Mouse (Mus musculus) intestine, postnatal 0 days (tissue): ENCODE results near the gene Fam92b. TPM values are rescaled to one million over a fixed set of nuclear protein-coding genes. Genes with fewer than 3 reads are reported as not detected.

Experiments used
- ATAC-seq: fragments of 200-750 bp; cut with Nextera tagmentation; 2 replicates; pipeline ENCODE4 v1.8.0; 2017; ENCODE audit warnings: mild to moderate bottlenecking, moderate TSS enrichment, moderate library complexity
- H3K27ac ChIP-seq: fragments of 300-500 bp; sonication (generic); 2 replicates; pipeline ENCODE4 v1.5.1; 2014; ENCODE audit warnings: mild to moderate bottlenecking, low read depth, low read length, moderate library complexity
- H3K27me3 ChIP-seq: fragments of 300-500 bp; sonication (generic); replicated peaks from 2 replicates; pipeline ENCODE4 v1.6.1; 2014; ENCODE audit warnings: low read length, mixed read lengths; ENCODE audit not compliant: control insufficient read depth, insufficient read depth
- H3K36me3 ChIP-seq: fragments of 300-500 bp; sonication (generic); 2 replicates; pipeline ENCODE4 v1.6.1; 2014; ENCODE audit warnings: mild to moderate bottlenecking, moderate library complexity; ENCODE audit not compliant: control insufficient read depth, insufficient read depth
- H3K4me1 ChIP-seq: fragments of 300-500 bp; sonication (generic); replicated peaks from 2 replicates; pipeline ENCODE4 v1.6.1; 2014; ENCODE audit warnings: antibody characterized with exemption, low read length, mixed read lengths; ENCODE audit not compliant: control insufficient read depth, insufficient read depth
- H3K4me2 ChIP-seq: fragments of 300-500 bp; sonication (generic); replicated peaks from 2 replicates; pipeline ENCODE4 v1.6.1; 2014; ENCODE audit warnings: low read depth, mild to moderate bottlenecking, moderate library complexity
- H3K4me3 ChIP-seq: fragments of 300-500 bp; sonication (generic); 2 replicates; pipeline ENCODE4 v1.5.1; 2014; ENCODE audit warnings: low read depth, low read length
- H3K9ac ChIP-seq: fragments of 300-500 bp; sonication (generic); 2 replicates; pipeline ENCODE4 v1.6.1; 2014; ENCODE audit warnings: mild to moderate bottlenecking, low read depth, low read length
- H3K9me3 ChIP-seq: fragments of 300-500 bp; sonication (generic); 2 replicates; pipeline ENCODE4 v1.6.1; 2016; ENCODE audit warnings: mixed run types; ENCODE audit not compliant: control insufficient read depth
- CTCF ChIP-seq: sonication (generic); IDR thresholded peaks from 2 replicates; pipeline ENCODE4 v1.5.1; 2016; ENCODE audit warnings: low read depth, mild to moderate bottlenecking, control low read depth, antibody characterized with exemption, moderate library complexity
- WGBS: fragments of 180-500 bp; shearing (Covaris S2); extraction: QIAGEN DNeasy Blood & Tissue Kit; methylation state at CpG from one replicate; pipeline ENCODE4 v1.1.7; 2014; 5-methylcytosine and 5-hydroxymethylcytosine counted together
- polyA plus RNA-seq: library from polyadenylated mRNA; unstranded; fragments of >200 nt; fragmentation: Nextera tagmentation; extraction: Ambion mirVana; gene quantifications from 2 replicates; pipeline ENCODE4 v1.2.1, GENCODE M21; 2015

The Fam92b gene
- 0.29 TPM in 1 of 2 replicates, not detected in the other for polyA plus RNA-seq

DNA sequence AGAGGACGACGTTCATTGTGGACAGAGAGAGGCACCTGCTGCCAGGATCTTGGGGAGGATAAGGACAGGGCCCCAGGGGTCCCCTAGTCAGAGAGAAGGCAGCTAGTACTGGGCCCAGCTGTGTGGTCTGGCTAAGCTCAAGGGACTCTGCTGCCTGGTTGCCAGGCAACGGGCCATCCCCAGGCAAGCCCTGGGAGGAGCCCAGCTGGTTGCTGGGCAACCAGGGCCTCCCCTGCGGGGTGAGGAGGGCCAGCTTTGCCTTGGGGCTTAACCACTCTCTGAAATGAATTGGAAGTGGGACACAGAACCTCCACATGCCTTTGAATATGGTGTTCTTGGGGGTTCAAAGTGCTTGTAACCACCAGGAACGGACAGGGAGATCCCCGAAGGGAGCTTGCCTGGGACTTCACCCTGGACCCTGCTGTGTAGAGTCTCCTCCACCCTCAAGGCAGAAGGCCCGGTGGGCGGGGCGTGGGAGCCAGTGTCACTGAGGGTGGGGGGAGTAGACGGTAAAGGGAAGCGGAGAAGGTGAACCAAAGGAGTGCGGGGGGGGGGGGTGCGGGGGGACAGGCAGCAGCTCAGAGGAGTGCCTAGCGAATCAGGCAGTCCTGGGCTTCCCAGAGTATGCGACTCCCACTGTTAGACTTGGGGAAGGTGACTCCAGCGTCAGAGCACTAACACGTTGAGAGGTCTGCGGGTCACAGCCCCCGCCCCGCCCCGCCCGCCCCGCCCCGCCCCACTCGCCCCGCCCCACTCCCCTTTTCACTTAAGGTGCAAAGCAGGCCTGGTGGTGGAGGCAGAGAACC is at the start of gene Fam92b:
Gene Fam92b, minus strand, starts transcription at position 149 of the 806 bp plus-strand sequence.
- ATAC-seq, result peak; percentile 39; the same call in 1 of the 2 replicates
- no peaks in the 10 kb centered on the region; the same call in 1 of the 2 replicates for H3K4me1 ChIP-seq
- no peaks in the 10 kb centered on the region for H3K36me3 ChIP-seq
- TF ChIP-seq CTCF, result no peak
- no peak within 1 kb of the TSS for H3K9ac ChIP-seq
- no peak within 1 kb of the TSS for H3K27ac ChIP-seq
- peak within 1 kb of the TSS; percentile 40 for H3K4me2 ChIP-seq
- peaks cover 21% of the 10 kb centered on the region; the same call in 1 of the 2 replicates for H3K27me3 ChIP-seq
- H3K9me3 ChIP-seq, result no peaks in the 10 kb centered on the region
- no peak within 1 kb of the TSS for H3K4me3 ChIP-seq
- 2% methylated on average over 19 of the region's 26 CpGs for WGBS

DNA sequence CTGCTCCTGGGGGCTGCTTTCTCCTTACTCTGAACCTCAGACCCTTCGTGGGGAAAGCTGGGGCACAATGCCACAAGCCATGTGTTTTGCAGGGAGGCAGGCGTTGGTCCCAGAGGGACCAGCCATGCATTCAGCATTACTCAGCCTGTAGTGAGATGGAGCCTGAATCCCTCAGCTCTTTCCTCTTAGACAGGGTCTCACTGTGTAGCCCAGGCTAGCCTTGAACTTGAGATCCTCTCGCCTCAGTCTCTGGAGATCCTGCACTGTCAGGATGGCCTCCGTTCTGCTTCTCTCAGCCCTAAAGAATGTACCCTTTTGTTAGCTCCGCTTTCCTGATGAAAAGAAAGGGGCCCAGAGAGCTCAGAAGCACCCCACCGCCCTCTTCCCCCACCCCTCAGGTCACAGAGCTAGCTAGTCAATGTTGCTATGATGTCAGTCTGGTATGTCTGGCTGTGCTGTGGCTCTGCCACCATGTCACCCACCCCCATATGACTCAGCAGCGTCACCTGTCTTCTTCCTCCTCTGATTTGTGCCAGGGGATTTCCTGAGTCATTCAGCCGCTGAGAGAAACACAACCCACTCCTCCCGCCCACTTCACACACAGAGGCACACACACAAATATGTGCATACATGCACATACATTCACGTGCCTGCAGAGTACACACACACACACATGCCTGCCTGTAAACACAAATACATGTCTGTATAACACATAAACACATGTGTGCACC is 48.3 kb upstream of the Fam92b start:
- Histone ChIP-seq H3K9ac (no peak overlapping the region), H3K4me2 (no peak overlapping the region), H3K4me1 (no peaks in the 10 kb centered on the region), H3K4me3 (no peak overlapping the region), H3K9me3 (no peaks in the 10 kb centered on the region), H3K27ac (no peak overlapping the region), H3K27me3 (peaks cover 26% of the 10 kb centered on the region), H3K36me3 (no peaks in the 10 kb centered on the region)
- no peak for ATAC-seq
- WGBS, result 56% methylated on average over 10 of the region's 10 CpGs
- TF ChIP-seq CTCF, result 0 out of 2 replicates have a peak, but pooled peaks have one; percentile 4

DNA sequence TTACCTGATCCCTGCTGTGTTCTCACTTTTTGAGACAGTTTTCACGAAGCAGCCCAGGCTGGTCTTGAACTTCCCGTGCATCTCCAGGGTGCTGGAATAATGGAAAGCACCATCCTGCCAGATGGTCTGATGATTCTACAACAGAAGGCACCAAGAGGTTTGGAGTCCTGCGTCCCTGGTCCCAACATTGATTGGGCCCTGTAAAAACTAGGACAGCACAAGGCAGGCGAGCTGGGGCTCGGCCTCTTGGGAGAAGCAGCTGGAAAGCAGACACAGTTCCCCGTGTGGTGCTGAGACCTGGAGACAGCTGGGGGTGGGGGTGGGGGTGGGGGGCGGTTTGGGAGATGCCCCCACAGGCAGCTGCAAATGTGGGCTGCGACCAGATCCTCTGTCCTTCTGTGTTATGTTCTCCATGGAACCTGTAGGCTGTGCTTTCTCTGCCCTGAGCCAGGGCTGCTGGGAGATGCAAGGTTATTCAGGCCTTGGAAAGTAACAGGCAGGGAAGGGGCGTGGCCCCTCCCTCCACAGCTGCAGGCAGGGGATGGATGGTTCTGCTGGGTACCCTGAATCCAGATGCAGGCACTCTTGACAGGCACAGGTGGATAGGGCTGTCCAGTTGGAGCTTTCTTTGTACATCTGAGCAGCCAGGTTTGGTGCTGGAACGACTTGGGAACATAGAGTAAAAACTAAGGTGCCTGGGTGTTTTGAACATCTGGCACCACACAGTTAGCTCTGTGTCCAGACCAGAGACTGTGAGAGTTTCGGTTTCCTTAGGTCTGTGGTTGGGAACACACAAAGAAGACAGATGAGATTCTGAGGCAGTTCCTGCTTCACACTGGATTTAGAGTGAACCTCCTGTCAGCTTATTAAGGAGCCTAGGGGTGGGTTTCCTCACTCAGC is 47.5 kb upstream of the Fam92b start:
- TF ChIP-seq CTCF, result no peak
- Histone ChIP-seq H3K27ac (no peak overlapping the region), H3K9me3 (no peaks in the 10 kb centered on the region), H3K4me1 (no peaks in the 10 kb centered on the region), H3K4me3 (no peak overlapping the region), H3K36me3 (no peaks in the 10 kb centered on the region), H3K4me2 (no peak overlapping the region), H3K27me3 (peaks cover 19% of the 10 kb centered on the region), H3K9ac (no peak overlapping the region)
- no peak for ATAC-seq
- WGBS, result 53% methylated on average over 11 of the region's 11 CpGs

DNA sequence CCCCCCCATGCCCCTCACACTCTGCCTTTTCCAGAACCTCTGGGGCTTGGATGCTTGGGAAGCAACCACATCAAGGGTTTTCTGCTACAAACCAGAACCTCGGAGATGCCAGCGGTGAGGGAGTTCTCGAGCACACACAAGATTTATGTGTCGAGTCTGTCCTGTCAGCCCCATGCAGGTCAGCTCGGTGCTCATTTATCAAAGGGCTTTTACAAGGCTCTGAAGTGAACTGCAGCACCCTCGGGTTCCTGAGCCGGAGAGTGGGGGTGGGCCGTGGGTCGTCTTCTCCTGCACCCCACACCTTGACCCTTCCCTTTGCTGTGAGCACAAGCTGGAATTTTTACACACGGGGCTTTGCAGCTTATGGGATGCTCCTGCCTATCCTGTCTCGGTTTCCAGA is 45.3 kb upstream of the Fam92b start:
- no peaks in the 10 kb centered on the region for H3K36me3 ChIP-seq

DNA sequence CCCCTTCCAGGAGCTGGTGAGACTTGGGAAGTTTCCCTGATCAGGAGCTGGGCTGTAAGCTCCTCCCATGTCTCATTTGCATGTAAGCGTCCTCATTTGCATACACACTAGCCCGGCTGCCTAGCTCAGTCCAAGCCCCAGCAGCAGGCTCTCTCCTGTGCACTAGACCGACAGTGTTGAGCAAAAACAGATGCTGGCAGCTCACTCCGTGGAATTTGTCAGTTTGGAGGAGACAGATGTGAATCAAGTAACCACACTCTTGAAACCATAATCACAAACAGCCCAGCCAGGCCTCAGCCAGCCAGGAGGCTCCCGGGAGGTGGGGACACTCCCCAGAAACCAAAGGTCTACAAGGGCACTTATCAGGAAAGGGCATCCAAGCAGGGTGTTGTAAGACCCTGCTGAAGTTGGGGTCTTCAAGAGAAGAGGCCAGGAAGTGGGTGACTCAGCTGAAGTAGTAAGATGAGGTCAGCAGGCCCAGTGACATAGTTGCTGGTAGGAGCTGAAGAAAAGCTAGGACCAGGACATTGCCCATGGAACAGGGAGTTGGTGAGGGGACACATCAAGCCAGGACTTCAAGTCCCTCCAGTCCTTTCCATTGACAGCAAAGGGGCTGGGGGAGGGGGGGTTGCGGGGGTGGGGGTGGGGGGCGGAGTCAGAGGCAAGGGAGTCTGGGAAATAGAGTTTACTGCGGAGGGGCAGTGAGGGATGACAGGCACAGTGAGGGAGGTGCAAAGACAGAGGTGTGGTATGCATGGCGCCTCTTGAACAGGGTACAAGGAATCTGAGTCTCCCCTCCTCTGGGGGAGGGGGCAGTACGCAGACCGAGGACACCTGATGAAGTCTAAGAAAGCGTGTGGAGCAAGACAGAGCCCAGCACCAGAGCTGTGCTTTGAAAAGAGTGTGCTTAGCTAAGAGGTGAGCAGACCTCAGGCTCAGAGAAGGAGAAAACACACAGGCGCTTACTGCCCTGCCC is 39.9 kb upstream of the Fam92b start:
- TF ChIP-seq CTCF, result no peak
- H3K27ac ChIP-seq, result no peak overlapping the region
- no peak overlapping the region for H3K4me3 ChIP-seq
- no peaks in the 10 kb centered on the region for H3K9me3 ChIP-seq
- ATAC-seq, result peak; percentile 65; the same call in 1 of the 2 replicates
- H3K4me2 ChIP-seq, result 0 out of 2 replicates have a peak overlapping the region, but pooled peaks have one; percentile 24
- no peaks in the 10 kb centered on the region; the same call in 1 of the 2 replicates for H3K27me3 ChIP-seq
- 23% methylated on average over 13 of the region's 13 CpGs for WGBS
- peaks cover 6% of the 10 kb centered on the region for H3K4me1 ChIP-seq
- no peak overlapping the region for H3K9ac ChIP-seq
- H3K36me3 ChIP-seq, result no peaks in the 10 kb centered on the region

More for the DNA sequence above, 45.3 kb upstream of the Fam92b start:
- H3K4me3 ChIP-seq, result no peak overlapping the region
- 52% methylated on average over 11 of the region's 11 CpGs for WGBS
- no peak for TF ChIP-seq CTCF
- H3K27ac ChIP-seq, result no peak overlapping the region
- no peak overlapping the region for H3K9ac ChIP-seq
- H3K9me3 ChIP-seq, result no peaks in the 10 kb centered on the region
- no peak overlapping the region for H3K4me2 ChIP-seq
- no peak for ATAC-seq
- no peaks in the 10 kb centered on the region for H3K4me1 ChIP-seq
- H3K27me3 ChIP-seq, result 0 out of 2 replicates have a peak, but pooled peaks cover 1% of the 10 kb centered on the region
